Mouse (Mus musculus) fibroblast of lung, adult 2 months (primary cell): ENCODE measurements at regions not wholly inside any gene's neighbourhood (a gene's known extent, or its start where the extent isn't known, plus 50 kb on each side); places are given as distances from the start of the nearest gene placed in this dataset.
A peak's percentile ranks its signal among the peaks of the same experiment; 100 is the strongest.

Experiments
- DNase-seq: peaks from one replicate; pipeline ENCODE4 v3.0.0-alpha.2; 2011; ENCODE audit warnings: low read depth

DNA sequence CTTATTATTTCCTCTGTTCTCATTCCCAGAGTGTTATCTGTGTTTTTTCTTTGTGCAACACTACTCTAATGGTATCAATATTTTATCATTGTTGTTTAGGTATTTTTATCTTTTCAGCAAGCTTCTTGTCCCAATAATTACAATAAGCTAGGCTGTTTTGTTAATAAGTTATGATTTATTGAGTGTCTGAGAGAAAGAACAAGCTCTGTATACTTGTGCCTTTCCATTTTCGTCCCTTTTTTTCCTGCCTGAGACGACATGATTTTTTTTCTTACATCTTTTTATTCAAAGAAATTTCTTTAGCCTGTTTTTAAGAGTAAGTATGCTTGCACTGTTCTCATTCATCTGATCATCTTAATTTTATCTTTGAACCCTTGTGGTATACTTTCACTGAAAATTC is 904.1 kb downstream of the A830018L16Rik start:
- DNase-seq = no peak

DNA sequence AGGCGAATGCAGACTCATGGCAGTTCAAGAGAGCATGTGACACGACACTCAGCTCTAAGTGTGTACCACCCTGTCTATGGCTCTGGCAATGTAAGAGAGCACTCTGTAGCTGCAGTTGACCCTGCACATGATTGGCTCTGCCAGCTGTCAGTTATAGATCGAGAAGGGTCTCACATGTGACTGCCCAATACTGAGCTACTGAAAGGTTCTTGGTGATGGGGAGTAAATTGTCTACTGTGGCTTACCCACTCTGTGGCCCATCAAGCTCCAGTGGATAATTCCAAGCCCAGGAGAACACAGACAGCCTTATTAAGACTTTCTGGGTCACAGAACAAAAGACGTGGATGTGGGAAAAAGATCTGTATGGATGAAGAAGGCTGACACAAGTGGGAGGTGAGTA is 920.3 kb downstream of the A830018L16Rik start:
- DNase-seq = no peak

GRCm38 (mm10) chr1:12344726-12345438 is 931.0 kb downstream of the A830018L16Rik start:
- DNase-seq = no peak

DNA sequence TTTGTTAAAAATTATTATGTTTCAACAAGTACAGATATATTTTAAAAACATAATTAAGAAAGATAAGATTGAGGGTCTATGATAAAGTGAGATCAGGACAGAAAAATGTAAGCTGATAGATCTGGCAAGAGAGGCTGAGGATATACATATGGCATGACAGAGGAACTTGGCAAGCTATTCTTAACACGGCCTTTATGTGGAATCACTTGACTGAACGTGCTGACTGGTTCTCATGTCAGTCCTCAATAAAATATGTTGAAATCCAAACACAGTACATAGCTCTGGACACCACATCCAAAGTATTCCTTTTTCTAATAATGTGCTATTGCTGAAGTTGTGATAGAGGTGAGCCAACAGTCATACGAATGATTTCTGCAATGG is 931.5 kb downstream of the A830018L16Rik start:
- no peak for DNase-seq

DNA sequence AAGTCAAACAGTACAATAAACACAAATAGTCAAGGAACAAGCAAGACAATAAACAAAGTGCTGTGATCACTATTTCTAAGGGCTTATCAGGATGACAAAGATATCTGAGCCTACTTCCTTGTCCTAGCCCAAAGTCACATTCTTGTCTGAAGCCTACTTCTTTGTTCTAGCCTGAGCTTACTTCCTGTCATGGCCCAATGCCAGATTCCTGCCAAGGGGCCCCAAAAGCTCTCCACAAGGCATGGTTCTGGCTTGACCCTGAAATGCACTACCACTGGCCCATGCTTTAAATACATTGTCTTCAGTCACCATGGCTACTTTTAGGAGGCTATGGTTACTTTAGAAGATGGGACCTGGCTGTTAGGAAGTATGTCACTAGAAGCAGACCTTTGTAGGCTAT is 940.6 kb downstream of the A830018L16Rik start:
- no peak for DNase-seq

DNA sequence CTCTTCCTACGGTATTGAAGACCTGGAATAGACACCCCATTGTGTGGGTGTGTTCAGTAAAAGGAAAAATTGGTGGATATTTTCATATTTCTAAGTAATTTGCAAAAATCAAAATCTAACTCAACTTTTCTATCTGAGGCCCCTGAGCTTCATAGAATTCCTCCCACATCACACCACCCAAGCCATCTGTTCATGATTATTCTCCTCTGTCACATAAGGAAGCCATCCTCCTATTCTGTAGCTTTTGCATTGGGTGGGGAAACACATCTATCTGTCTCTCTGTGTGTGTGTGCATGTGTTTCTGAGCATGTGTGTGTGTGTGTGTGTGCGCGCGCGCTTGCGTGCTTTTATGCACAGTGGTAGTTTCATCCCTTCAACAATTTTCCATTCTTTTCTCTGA is 954.0 kb downstream of the A830018L16Rik start:
- DNase-seq = no peak

DNA sequence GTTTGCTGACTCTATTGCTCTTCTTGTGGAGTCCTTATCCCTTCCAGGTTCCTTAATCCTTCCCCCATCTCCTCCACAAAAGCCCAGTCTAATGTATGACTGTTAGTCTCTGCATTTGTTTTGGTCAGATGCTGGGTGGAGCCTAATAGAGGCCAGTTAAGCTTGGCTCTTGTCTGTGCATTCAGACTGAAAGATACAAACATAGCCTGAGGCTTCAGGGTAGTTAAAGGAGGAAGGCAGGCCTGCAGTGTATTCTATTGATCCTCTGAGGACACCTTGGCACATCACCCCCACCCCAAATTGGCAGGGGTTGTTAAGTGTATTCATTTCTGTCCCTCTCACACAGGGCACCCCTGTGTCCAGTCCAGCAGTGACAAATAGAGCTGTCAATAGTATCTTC is 959.1 kb downstream of the A830018L16Rik start:
- no peak for DNase-seq

GRCm38 (mm10) chr1:12398146-12398884 is 984.4 kb downstream of the A830018L16Rik start:
- DNase-seq = peak; percentile 24

GRCm38 (mm10) chr1:12405391-12406270 is 991.7 kb downstream of the A830018L16Rik start:
- peak; percentile 30 for DNase-seq

GRCm38 (mm10) chr1:12409738-12410523 is 996.0 kb downstream of the A830018L16Rik start:
- DNase-seq = no peak

GRCm38 (mm10) chr1:12410524-12410886 is 996.6 kb downstream of the A830018L16Rik start:
- no peak for DNase-seq

DNA sequence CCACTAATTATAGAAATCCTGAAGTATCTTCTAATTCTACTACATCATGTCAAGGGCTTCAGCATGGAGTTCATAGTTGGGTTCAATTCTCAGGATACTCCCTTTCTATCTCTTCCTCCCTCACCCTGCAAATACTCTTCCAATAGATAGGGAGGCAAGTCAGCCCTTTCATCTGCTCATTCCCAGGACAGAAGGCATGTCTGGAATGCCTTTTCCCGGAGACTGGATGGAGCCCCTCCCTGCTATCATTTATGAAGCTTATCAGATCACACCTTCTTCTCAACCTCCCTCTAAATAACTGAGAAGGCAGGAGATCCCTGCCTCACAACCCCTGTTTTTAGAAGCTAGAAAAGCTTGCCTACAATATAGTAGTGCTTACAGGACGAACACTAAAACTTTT is 1010.6 kb downstream of the A830018L16Rik start:
- DNase-seq = no peak

GRCm38 (mm10) chr1:12437894-12438293 is 1024.0 kb downstream of the A830018L16Rik start:
- DNase-seq = no peak

GRCm38 (mm10) chr1:12466255-12466654 is 1052.3 kb downstream of the A830018L16Rik start:
- DNase-seq = no peak

DNA sequence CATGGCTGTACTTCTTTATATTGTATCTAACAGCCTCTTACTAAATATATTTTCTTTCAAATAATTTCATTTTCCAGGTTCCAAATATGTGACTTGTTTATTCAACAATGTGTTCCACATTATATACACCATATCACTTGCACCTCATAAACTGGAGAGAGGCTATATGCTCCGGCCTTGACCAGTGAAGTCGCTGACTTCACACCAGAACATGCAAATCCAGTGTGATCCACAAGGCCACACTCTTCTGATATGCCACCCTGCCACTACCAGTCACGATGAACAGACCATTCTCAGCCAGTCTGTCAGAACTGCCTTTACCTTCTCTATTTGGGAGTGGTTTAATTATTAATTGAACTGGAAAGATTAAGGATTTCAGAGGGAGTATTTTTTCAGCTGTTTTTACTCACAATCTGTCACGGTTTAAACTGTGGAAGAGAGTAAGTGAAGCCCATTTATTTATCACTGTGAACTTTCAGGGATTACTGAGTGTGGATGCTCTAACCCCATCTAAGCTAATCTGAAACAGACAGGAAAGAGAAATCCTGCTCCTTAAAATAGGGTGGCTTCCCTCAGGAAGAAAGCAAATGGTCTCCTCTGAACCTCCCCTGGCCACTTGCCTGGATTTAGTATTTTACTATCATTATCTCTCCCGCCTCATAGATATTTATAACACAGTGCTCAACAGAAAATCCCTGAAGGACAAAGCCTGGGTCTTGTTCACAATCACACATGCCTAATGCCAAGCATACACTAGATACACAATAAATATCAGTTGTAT is 1065.3 kb downstream of the A830018L16Rik start:
- DNase-seq = no peak

DNA sequence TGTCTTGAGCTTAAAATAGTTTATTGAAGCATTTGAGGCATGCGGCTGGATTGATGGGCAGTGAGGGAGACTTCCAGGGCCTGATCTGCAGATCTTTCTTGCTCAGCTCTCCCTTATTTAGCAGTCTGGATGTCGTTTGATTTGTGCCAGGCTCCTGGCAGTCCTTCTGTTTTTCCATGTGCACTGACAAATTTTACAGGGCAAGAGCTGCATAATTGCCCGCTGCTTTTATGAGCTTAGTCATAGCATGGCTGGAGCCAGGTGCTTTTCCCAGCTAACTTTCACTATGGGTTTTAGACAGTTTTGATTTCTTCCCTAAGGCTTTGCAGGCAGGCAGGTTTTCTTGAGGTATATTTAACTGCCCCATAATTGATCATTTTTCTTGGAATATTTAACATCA is 1086.5 kb downstream of the A830018L16Rik start:
- peak; percentile 54 for DNase-seq

- no peak for DNase-seq
Observed at GRCm38 (mm10) chr1:12507997-12508396, 1094.1 kb downstream of the A830018L16Rik start.

DNA sequence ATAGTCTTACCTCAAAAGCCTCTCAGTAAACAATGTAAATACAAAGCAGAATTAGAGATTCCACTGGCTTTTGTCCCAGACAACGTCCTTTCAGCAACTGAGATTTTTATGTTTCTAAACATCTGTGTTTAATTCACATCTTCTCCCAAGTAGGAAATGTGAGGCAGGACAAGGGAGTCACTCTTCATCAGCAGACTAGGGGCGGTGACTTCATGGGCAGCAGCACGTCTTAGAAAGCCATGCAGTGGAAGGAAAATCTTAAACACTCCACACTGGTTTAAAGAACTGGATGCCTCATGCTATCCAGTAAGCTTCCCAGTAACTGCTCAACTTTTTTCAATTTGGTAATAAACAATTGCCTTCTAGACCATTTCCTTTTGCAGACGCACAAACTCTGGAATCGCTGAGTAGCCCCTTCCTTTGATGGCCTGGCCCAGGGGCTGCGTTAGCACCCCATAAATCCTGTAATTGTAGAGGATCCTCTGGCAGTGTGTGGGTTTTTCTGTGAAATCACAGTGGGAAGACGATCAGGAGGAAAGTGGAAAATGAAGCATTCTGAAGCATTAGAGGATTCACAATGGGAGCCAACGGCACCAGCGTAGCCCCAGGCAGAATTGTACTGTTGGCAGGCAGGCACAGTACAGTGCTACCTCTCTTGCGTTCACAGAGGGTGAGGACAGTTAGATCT is 1096.4 kb downstream of the A830018L16Rik start:
- DNase-seq = peak; percentile 24

GRCm38 (mm10) chr1:12519601-12520000 is 1105.7 kb downstream of the A830018L16Rik start:
- no peak for DNase-seq

GRCm38 (mm10) chr1:12555859-12556258 is 1142.0 kb downstream of the A830018L16Rik start:
- DNase-seq = no peak
